Mouse (Mus musculus) adrenal gland, postnatal 36 days (tissue): Measurements from ENCODE around the gene Olfr913. TPM values are rescaled to one million over a fixed set of nuclear protein-coding genes. Genes with fewer than 3 reads are reported as not detected.

ENCODE experiments used
- DNase-seq, 2 experiments: peaks; one replicate each; pipeline ENCODE4 v3.0.0; 2021; ENCODE audit warnings: mixed read lengths in 1 of 2
- long read RNA-seq, 2 experiments: library from polyadenylated mRNA; stranded (forward); transcript quantifications; one replicate each; pipeline ENCODE4 v2.0.0; 2021; ENCODE audit warnings: borderline sequencing depth in 2 of 2
- total RNA-seq, 2 experiments: library from RNA; stranded (reverse); gene quantifications; 2 replicates each; pipeline ENCODE4 v1.2.3; 2021

The Olfr913 gene
- not detected for total RNA-seq
- long read RNA-seq, experiment 1, result 0 reads
- long read RNA-seq, experiment 2, result 0 reads

GRCm38 (mm10) chr9:38592459-38592858 is at the start of gene Olfr913:
Gene Olfr913 (plus strand): TSS chr9:38592759.
- DNase-seq, result no peak

DNA sequence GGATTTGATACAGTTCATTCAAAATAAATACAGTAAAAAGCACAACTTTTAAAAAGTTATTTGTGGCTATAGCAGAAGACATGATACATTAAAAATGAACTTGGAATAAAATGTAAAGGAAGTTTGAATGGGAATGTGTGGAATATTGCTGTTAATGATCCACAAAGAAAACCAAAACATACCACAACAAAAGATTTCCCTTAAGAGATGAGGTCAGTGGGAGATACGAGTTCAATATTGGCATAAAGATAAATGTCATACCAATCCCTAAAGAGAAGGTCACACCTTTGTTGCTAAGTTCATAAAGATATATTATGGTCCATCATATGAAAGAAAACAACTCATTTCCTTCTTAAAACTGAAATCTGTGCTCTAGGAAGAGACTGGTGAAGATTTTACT is 12.7 kb upstream of the Olfr913 start, which contains the start of gene Olfr912:
Olfr912 (plus strand) TSS at position 301 of the 400 bp plus-strand sequence.
- DNase-seq, result no peak

DNA sequence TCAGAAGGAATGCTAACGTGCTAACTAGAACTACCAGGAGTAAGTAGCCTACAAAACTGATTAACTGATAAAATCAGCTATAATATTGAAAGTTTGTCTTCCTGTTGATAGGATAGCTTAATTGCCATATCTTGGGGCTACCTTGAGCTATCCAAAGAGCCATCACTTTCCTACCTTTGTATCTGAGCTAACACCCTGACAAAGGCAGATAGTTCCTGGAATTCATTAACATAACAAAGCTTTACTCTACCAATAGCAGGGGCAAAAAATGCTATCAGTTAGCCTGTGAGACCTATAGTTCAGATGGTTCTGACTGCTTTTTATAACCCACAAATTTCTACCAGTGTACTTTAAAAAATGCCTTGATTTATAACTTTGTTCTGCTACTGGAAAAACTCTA is 1.5 kb upstream of the Olfr913 start:
- no peak for DNase-seq

GRCm38 (mm10) chr9:38604802-38605201 is 12.2 kb downstream of the Olfr913 start, which contains the start of gene Olfr914:
Gene Olfr914 (plus strand): TSS chr9:38605102.
- DNase-seq, result no peak

DNA sequence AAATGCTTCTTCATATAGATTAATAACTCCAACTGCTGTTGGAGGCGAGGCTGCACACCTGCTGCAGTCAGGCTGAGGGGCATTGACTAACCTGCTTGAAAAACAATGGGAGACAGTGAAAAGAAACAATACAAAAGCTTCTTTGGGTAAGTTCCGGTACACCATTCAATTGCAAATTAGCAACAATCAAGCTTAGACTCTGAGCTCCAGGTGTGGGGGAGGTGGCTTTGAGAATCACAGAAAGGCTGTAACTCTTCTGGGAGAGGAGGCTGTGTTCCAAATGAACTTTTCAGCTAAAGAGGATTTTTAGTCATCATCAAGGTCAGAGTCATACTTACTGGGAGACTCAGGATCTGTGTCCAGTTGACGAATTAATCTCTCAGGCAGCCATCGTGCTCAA is 39.8 kb downstream of the Olfr913 start:
- DNase-seq, result peak in 1 of 2 experiments; percentile 1

Other genes with a start within 250 kb of the Olfr913 start
- gene Olfr898, start 244.3 kb upstream of the Olfr913 start, total RNA-seq, result not detected
- not detected for gene Olfr250, start 225.9 kb upstream of the Olfr913 start, total RNA-seq
- gene Olfr251, start 215.7 kb upstream of the Olfr913 start, total RNA-seq, result not detected
- gene Olfr147, start 191.1 kb upstream of the Olfr913 start, total RNA-seq, result not detected
- gene Olfr901, start 163.3 kb upstream of the Olfr913 start, total RNA-seq, result not detected
- gene Olfr902, start 145.1 kb upstream of the Olfr913 start, total RNA-seq, result not detected
- not detected for gene Olfr904, start 129.6 kb upstream of the Olfr913 start, total RNA-seq
- gene Olfr905, start 121.7 kb upstream of the Olfr913 start, total RNA-seq, result under 1 TPM in 1 of 2 experiments, not detected in 1; 0.13 TPM
- gene Olfr906, start 105.7 kb upstream of the Olfr913 start, total RNA-seq, result not detected
- not detected for gene Olfr907, start 97.0 kb upstream of the Olfr913 start, total RNA-seq
- gene Olfr911-ps1, start 71.2 kb upstream of the Olfr913 start, total RNA-seq, result not detected
- gene Olfr910, start 54.9 kb upstream of the Olfr913 start, total RNA-seq, result not detected
- not detected for gene Olfr912, start 12.6 kb upstream of the Olfr913 start, total RNA-seq
- not detected for gene Olfr914, start 12.3 kb downstream of the Olfr913 start, total RNA-seq
- gene Olfr916, start 67.1 kb downstream of the Olfr913 start, total RNA-seq, result not detected
- not detected for gene Olfr917, start 73.1 kb downstream of the Olfr913 start, total RNA-seq
- gene Olfr918, start 81.8 kb downstream of the Olfr913 start, total RNA-seq, result not detected
- not detected for gene Olfr919, start 110.9 kb downstream of the Olfr913 start, total RNA-seq
- 10 to 100 TPM; 41.1 to 48.3 TPM for gene Vwa5a, start 125.5 kb downstream of the Olfr913 start, total RNA-seq
- under 1 TPM; 0.23 to 0.40 TPM for gene Olfr920, start 159.5 kb downstream of the Olfr913 start, total RNA-seq
- not detected for gene Olfr921, start 180.3 kb downstream of the Olfr913 start, total RNA-seq
- gene Olfr922, start 221.9 kb downstream of the Olfr913 start, total RNA-seq, result not detected
- not detected for gene Olfr923, start 233.8 kb downstream of the Olfr913 start, total RNA-seq